Mouse (Mus musculus): ENCODE results near the gene Klf7.
"Not testable (repeated sequence)": the region's sequence is repeated elsewhere in the genome, so short reads cannot be mapped to it uniquely, and the experiment has no call there.

The Klf7 gene

DNA sequence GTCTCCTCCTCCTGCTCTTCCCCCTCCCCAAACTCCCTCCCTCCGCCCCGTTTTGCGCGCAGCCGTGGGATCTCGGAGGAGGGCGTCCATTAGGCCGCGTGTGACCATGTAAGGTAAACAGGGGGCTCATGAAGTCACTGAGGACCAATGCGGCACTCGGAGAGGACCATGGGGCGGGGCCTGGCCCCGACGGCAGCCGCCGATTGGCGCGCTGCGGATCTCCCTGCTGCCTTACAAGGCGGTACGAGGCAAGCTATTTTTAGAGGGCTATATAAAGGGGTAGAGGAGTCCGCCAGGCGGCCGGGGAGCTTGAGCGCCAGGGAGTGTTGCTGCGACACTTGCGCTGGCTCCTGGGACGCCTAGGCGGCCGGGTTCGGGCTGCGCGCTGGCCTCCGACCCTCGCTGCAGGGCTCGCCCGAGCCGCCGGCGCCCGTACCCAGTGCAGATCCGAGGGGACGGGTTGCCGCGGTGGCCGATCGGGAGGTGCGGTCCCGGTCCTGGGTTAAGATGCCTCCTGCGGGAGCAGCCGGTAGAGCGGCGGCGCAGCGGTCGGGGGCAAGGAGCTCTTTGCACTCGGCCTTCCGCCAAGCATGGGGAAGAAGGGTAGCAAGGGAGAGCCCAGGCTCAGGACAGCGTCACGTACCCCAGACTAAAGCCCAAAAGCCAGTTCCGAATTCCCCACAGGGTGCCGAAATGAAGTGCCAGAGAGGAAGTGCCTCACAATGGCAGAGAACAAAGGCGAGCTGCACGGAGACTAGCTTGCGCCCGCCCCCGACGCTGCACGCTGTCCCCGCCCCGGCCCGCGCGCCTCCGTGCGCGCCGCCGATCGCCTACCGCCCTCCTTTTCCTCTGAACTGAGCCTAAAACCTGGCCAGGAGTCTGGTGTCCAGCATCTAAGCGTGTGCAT lies at the start of gene Klf7:
Klf7 (minus strand) TSS at position 724 of the 907 bp plus-strand sequence.
- in situ Hi-C loops (cut with MboI; ENCODE audit: low sequenced_read_pairs) = no loop called here

DNA sequence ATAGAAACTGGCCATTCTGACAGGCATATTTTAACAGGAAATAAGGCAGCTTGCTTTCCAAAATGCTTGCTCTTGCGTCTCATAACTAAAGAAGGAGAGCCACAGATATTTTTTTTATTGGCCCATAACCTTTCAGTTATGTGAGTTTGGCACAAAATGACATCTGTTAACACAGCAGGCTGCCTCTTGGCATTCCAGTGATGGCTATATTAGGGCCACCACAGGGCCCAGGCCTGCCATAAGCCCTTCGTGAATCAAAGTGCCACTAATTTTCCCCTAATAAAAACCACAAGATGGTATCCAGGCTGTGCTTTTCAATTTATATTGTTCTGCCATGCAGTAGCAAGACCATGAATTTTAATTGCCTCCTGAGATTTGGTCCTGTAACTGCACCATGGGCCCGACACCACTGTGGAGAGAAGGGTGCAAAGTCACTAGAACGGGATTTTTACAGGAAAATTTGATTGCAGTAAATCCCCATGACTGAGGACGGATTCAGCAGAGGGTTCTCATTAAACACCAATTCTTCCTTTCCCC lies 42.5 kb upstream of the Klf7 start:
- in situ Hi-C loops (cut with MboI; ENCODE audit: low sequenced_read_pairs) = no loop called here

GRCm38 (mm10) chr1:64158766-64159165 lies 36.7 kb upstream of the Klf7 start:
- in situ Hi-C loops (cut with MboI; ENCODE audit: low sequenced_read_pairs) = no loop called here

- in situ Hi-C loops (cut with MboI; ENCODE audit: low sequenced_read_pairs) = no loop called here
Measured at GRCm38 (mm10) chr1:64149185-64149584, 27.1 kb upstream of the Klf7 start.

DNA sequence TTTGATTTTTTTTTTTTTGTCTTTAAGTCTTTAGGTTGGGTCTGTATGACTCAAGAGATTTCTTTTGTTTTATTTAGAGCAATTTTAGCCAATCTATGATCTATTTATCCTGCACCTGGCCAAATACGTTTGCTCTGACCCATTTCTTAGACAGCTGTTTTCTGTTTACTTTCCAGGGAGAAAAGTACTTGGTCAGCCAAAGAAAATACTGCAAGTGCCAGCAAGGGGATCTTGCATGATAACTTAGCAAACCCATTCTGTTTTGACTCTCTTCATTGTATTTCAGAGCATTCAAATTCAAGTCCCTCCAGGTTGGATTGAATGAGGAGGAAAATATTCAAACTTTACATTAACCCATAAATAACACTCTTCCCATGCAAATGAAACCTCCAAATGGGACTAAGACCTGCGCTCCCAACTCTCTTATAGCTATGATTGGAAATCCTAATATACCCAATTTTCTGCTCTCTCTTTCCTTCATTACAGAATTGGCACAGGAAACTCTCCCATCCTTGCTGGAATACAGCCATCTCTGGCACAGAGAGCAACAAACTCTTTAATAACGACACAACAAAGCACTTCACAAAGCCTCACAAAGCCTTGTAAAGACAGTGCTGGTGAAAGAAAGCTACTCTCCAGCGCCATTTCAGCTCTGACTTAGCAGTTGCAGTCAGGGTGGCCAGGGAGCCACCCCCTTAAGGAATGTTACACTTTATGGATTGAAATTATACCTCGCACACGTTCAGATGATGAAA lies 20.8 kb upstream of the Klf7 start:
- in situ Hi-C loops (cut with MboI; ENCODE audit: low sequenced_read_pairs) = no loop called here

DNA sequence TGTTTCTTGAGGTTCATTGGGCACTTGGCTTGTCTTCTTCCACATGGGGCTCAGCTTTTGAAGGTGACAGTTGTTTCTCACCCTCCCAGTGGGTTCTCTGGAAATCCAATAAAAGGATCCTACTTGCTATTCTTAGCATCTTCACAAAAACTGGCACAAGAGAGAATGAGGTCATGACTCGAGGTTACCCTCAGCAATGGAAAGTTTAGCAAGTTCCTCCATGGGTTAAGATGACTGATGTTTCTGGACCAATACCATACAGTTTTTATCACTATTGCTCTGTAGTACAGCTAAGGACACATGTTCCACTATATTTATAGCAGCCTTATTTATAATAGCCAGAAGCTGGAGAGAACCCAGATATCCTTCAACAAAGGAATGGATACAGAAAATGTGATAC lies 12.4 kb upstream of the Klf7 start:
- in situ Hi-C loops (cut with MboI; ENCODE audit: low sequenced_read_pairs) = no loop called here

- in situ Hi-C loops (cut with MboI; ENCODE audit: low sequenced_read_pairs) = no loop called here
Measured at GRCm38 (mm10) chr1:64126822-64127221, 4.7 kb upstream of the Klf7 start.

DNA sequence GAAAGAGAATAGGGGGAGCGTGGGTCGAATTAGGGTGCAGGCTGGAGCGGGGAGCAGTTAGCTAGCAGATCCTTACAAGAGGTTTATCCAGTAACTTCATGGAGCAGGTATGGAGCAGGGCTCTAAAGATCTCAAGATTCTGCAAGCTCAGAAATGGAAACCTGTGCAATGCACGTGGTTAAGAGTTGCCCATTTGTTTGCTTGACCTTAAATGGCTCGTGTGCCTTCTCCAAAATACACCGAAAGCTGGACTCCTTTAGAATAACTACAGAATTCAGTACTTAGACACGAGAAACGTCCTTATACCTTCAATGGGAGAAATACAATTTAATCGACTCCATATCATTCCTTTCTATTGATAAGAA lies 366 bp upstream of the Klf7 start:
- in situ Hi-C loops (cut with MboI; ENCODE audit: low sequenced_read_pairs) = no loop called here

GRCm38 (mm10) chr1:64120811-64121515 lies 1.1 kb downstream of the Klf7 start:
- in situ Hi-C loops (cut with MboI; ENCODE audit: low sequenced_read_pairs) = no loop called here

GRCm38 (mm10) chr1:64120421-64120810 lies 1.7 kb downstream of the Klf7 start:
- in situ Hi-C loops (cut with MboI; ENCODE audit: low sequenced_read_pairs) = no loop called here

GRCm38 (mm10) chr1:64119851-64120250 lies 2.2 kb downstream of the Klf7 start:
- in situ Hi-C loops (cut with MboI; ENCODE audit: low sequenced_read_pairs) = no loop called here

- in situ Hi-C loops (cut with MboI; ENCODE audit: low sequenced_read_pairs) = no loop called here
Measured at GRCm38 (mm10) chr1:64119358-64119794, 2.7 kb downstream of the Klf7 start.

GRCm38 (mm10) chr1:64118285-64119170 lies 3.6 kb downstream of the Klf7 start:
- in situ Hi-C loops (cut with MboI; ENCODE audit: low sequenced_read_pairs) = no loop called here

DNA sequence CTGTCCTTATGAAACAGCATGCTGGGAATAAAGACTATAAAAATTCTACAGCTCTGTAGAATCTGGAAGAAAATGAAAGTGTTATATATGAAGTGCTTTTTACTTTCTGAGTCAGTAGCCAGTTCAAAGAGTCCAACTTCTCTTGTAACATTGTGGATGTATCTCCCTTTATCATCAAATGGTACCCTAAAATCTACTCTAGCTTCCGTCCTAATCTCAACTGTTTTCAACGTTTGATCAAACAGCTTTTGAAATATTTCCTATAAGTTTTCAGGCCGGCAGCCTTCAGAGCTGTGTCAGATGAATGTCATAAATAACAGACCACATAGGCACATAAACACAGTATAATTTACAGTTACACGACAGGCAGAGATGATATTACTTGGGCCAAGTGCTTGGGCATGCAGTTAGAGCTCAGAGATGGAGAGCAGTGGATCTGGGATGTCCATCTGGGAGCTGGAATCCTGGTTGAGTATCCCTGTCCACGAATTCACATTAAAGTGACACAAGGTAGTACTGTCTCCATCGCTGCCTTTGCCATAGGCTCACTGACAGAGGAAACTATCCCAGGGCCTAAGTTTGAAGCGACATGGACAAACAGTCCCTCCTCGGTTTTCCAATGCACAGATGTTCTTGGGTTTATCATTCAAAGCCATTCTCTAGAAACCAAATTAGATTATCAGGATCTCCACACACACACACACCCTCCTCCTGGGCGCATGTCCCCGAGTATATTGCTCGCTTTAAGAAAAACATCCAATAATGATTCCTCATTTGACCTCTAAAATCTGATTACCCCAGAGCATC lies 4.4 kb downstream of the Klf7 start:
- in situ Hi-C loops (cut with MboI; ENCODE audit: low sequenced_read_pairs) = no loop called here

DNA sequence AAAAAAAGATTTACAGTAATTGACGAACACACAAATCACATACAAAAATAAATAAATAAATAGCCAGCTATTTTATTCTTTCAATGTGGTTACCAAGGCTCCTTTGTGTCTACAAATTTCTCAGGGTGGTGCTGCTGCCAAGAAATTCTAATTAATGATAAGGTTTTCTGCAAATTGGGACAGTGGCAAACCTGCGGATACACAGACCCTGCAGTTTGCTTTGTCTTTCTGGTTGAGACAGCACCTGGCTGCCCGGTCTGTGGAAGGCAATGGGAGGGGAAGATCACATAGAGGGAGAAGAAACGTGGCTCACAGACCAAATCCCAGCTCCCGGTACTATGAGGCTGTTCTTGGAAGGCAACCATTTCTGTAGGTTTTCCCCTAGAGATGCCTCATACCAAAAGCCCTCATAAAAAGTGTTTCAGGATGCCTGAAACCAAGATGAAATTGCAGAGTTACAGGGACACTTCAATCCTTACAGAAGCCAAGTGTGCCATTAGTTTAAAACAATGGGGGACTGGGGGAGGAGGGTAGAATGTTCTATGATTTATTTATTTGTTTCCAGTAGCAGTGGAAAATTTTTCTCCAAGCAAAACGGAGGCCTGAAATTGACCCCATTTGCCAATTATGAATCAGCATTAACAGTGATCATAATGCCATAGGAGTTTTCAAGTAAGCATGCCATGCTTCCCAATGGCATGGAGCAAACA lies 5.2 kb downstream of the Klf7 start:
- in situ Hi-C loops (cut with MboI; ENCODE audit: low sequenced_read_pairs) = no loop called here

GRCm38 (mm10) chr1:64114579-64114978 lies 7.5 kb downstream of the Klf7 start:
- in situ Hi-C loops (cut with MboI; ENCODE audit: low sequenced_read_pairs) = no loop called here

DNA sequence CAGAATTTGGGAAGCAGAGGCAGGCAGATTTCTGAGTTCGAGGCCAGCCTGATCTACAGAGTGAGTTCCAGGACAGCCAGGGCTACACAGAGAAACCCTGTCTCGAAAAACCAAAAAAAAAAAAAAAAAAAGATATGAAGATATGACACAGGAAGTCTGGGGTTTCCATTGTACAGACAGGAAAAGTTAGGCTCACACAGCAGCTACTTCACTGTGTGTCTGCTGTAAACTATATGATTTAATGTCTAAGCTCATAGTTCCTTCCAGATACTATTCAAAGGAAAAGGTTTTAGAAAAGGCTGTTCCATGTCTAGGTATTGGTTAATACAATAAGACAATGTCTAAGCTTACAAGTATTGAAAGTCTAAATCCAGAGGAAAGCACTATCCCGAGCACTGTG lies 13.4 kb downstream of the Klf7 start:
- in situ Hi-C loops (cut with MboI; ENCODE audit: low sequenced_read_pairs) = not testable (repeated sequence)

GRCm38 (mm10) chr1:64107526-64107925 lies 14.6 kb downstream of the Klf7 start:
- in situ Hi-C loops (cut with MboI; ENCODE audit: low sequenced_read_pairs) = no loop called here

- in situ Hi-C loops (cut with MboI; ENCODE audit: low sequenced_read_pairs) = no loop called here
Measured at GRCm38 (mm10) chr1:64106127-64106526, 16.0 kb downstream of the Klf7 start.
